In the genomic region with DNA sequence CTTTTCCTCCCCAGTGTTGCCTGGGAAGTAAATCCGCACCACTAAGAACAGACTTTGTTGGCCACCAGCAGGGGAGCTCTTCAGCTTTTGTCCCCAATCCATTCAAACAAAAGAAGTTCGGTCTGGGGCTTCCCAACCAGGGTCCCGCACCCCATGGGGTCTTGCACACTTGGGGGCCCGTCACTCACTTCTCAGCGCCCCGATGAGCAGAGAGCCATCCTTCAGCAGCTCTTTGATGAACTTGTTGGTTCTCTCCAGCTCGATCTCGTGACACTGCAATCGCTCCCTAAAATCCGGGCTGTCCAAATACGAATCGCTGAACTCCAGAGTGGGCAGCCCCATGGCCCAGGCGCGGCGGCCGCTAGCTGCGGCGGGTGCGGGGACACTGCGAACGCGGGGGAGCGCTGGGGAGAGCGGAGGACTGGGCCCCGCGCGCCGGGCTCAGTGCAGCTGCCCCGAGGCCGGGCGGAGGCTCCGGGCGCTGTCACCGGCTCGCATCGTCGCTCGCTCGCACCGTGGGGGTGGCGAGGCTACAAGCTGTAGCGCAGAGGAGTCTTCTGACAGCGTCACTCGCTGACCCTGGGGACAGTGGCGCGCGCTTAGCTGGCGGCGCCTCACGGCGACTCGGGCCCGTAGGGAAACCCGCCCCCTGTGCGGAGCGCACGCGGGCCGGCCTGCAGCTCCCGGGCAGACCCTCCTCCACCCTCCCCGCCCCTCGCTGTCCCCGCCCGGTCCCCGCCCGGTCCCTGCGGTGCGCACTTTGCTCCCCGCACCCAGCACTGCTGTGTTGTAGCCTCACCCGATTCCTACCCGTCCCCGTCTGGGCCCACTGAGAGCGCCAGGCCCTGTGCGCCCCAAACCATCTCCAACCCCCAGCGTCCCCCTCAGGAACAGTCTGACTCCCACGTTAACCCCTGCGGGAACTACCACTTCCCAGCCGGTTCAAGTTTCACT, we compare ENCODE assay signal across 7 mouse cellular contexts. TPM values are rescaled to one million over a fixed set of nuclear protein-coding genes. Genes with fewer than 3 reads are reported as not detected.
DNase-seq lines count a peak whose midpoint lies in the region; ATAC-seq and TF ChIP-seq lines count a peak whose summit lies in the region.

A gene (minus strand): TSS at position 664 of the 954 bp plus-strand sequence.

- H3K36me3 ChIP-seq in embryonic facial prominence, embryonic 11.5 days (replicated peaks; ENCODE audit: control insufficient read depth, insufficient read depth, low read depth, low read length): no peaks in the 10 kb centered on the region
- H3K36me3 ChIP-seq in intestine, postnatal 0 days (ENCODE audit: control insufficient read depth, insufficient read depth): no peaks in the 10 kb centered on the region
- no peaks in the 10 kb centered on the region for H3K36me3 ChIP-seq in midbrain, embryonic 11.5 days (ENCODE audit: control insufficient read depth, insufficient read depth, low read length)

- WGBS in embryonic facial prominence, embryonic 11.5 days: 0% methylated on average over 62 of the region's 78 CpGs
- under 1% methylated on average over 70 of the region's 78 CpGs for WGBS in intestine, postnatal 0 days
- under 1% methylated on average over 68 of the region's 78 CpGs for WGBS in midbrain, embryonic 11.5 days

- DNase-seq in brain, adult 2 months (ENCODE audit: low read depth, low spot score): peak; percentile 76
- DNase-seq in embryonic facial prominence, embryonic 11.5 days (ENCODE audit: low spot score): peak; percentile 87
- peak; percentile 98 for DNase-seq in heart, adult 11 months
- DNase-seq in left cerebral cortex, postnatal 36 days (ENCODE audit: low spot score in 2 of 2): peak; percentile 57 to 72
- peak; percentile 98 for DNase-seq in midbrain, embryonic 11.5 days (ENCODE audit: low spot score, missing footprints)
- peak; percentile 3 to 19 for DNase-seq in spleen, postnatal 10 days (ENCODE audit: low spot score in 2 of 2)

- no peaks in the 10 kb centered on the region for H3K27me3 ChIP-seq in embryonic facial prominence, embryonic 11.5 days (ENCODE audit: control insufficient read depth, insufficient read depth, low read length)
- no peaks in the 10 kb centered on the region for H3K27me3 ChIP-seq in intestine, postnatal 0 days (replicated peaks; ENCODE audit: control insufficient read depth, insufficient read depth, low read length)
- no peaks in the 10 kb centered on the region for H3K27me3 ChIP-seq in midbrain, embryonic 11.5 days (ENCODE audit: control insufficient read depth, insufficient read depth, low read length)

- peak; percentile 79 for TF ChIP-seq CTCF in intestine, postnatal 0 days (IDR thresholded peaks at IDR 0.05; ENCODE audit: low read depth)

- peak within 1 kb of the TSS; percentile 84 for H3K4me3 ChIP-seq in embryonic facial prominence, embryonic 11.5 days (ENCODE audit: low read depth, low read length)
- H3K4me3 ChIP-seq in intestine, postnatal 0 days (ENCODE audit: low read depth, low read length): peak within 1 kb of the TSS; percentile 93
- peak within 1 kb of the TSS; percentile 75 for H3K4me3 ChIP-seq in midbrain, embryonic 11.5 days (ENCODE audit: low read depth, low read length)

- peak within 1 kb of the TSS; percentile 51 for H3K4me2 ChIP-seq in embryonic facial prominence, embryonic 11.5 days (ENCODE audit: low read depth, low read length)
- H3K4me2 ChIP-seq in intestine, postnatal 0 days (replicated peaks; ENCODE audit: low read depth): peak within 1 kb of the TSS; percentile 81
- peak within 1 kb of the TSS; percentile 74 for H3K4me2 ChIP-seq in midbrain, embryonic 11.5 days

- H3K4me1 ChIP-seq in embryonic facial prominence, embryonic 11.5 days (ENCODE audit: control insufficient read depth, insufficient read depth, low read length): no peaks in the 10 kb centered on the region
- no peaks in the 10 kb centered on the region for H3K4me1 ChIP-seq in intestine, postnatal 0 days (replicated peaks; ENCODE audit: control insufficient read depth, insufficient read depth, low read length)
- no peaks in the 10 kb centered on the region; the same call in 1 of the 2 replicates for H3K4me1 ChIP-seq in midbrain, embryonic 11.5 days (ENCODE audit: control insufficient read depth, insufficient read depth, low read length)

- H3K27ac ChIP-seq in embryonic facial prominence, embryonic 11.5 days (replicated peaks; ENCODE audit: low read depth, low read length): peak within 1 kb of the TSS; percentile 90
- peak within 1 kb of the TSS; percentile 90 for H3K27ac ChIP-seq in intestine, postnatal 0 days (ENCODE audit: low read depth, low read length)
- peak within 1 kb of the TSS; percentile 84 for H3K27ac ChIP-seq in midbrain, embryonic 11.5 days (ENCODE audit: low read depth, low read length)

- peak within 1 kb of the TSS; percentile 98 for H3K9ac ChIP-seq in embryonic facial prominence, embryonic 11.5 days (replicated peaks; ENCODE audit: low read length)
- H3K9ac ChIP-seq in intestine, postnatal 0 days (ENCODE audit: low read depth, low read length): peak within 1 kb of the TSS; percentile 91
- peak within 1 kb of the TSS; percentile 96 for H3K9ac ChIP-seq in midbrain, embryonic 11.5 days (ENCODE audit: low read length)

- intact Hi-C loops in left cerebral cortex, postnatal 36 days (cut with DNase I): loop anchor here (5.0 to 10.0 kb wide), 3 partner anchors 126 to 186 kb away; no protein-coding TSS in a partner anchor

- H3K9me3 ChIP-seq in embryonic facial prominence, embryonic 11.5 days (replicated peaks; ENCODE audit: control insufficient read depth, low read length): no peaks in the 10 kb centered on the region
- no peaks in the 10 kb centered on the region for H3K9me3 ChIP-seq in intestine, postnatal 0 days (ENCODE audit: control insufficient read depth)
- no peaks in the 10 kb centered on the region for H3K9me3 ChIP-seq in midbrain, embryonic 11.5 days (ENCODE audit: control insufficient read depth, low read length)

- ATAC-seq in embryonic facial prominence, embryonic 11.5 days (replicated peaks; ENCODE audit: insufficient number of reproducible peaks, low FRiP score, low TSS enrichment, low read depth): peak; percentile 90
- peak; percentile 95 for ATAC-seq in intestine, postnatal 0 days
- peak; percentile 92 for ATAC-seq in midbrain, embryonic 11.5 days (ENCODE audit: low FRiP score)

RNA-seq across cellular contexts. Expression of the gene that starts here (rescaled TPM):
- 35.5 and 38.9 TPM in 2 replicates for polyA plus RNA-seq in embryonic facial prominence, embryonic 11.5 days (2014; fragmentation: Nextera tagmentation; extraction: Ambion mirVana)
- polyA plus RNA-seq in intestine, postnatal 0 days (2015; fragmentation: Nextera tagmentation; extraction: Ambion mirVana): 23.4 and 27.2 TPM in 2 replicates
- total RNA-seq in left cerebral cortex, postnatal 36 days (2021): 10 to 100 TPM; 14.5 to 15.4 TPM
- polyA plus RNA-seq in midbrain, embryonic 11.5 days (2014; fragmentation: Nextera tagmentation; extraction: Ambion mirVana): 22.4 and 25.1 TPM in 2 replicates

Comparison
In these comparisons a context has a peak if more than half of its experiments do, and no peak if none do; other contexts are left out.
1. Peak in every context shown above with its lines: DNase-seq, ATAC-seq, H3K4me3 ChIP-seq and H3K27ac ChIP-seq.
2. DNase-seq: peak in every context shown above with its lines; median percentile 98 in heart, adult 11 months; 98 in midbrain, embryonic 11.5 days; 87 in embryonic facial prominence, embryonic 11.5 days; 76 in brain, adult 2 months; 64 in left cerebral cortex, postnatal 36 days; 11 in spleen, postnatal 10 days.